Comparison of ENCODE assay signal across 7 mouse cellular contexts in genomic region chr2:155356971-155357591, GRCm38 (mm10). TPM values are rescaled to one million over a fixed set of nuclear protein-coding genes. Genes with fewer than 3 reads are reported as not detected.
DNase-seq lines count a peak whose midpoint lies in the region; ATAC-seq lines count a peak whose summit lies in the region.

Gene Pigu, minus strand, starts transcription at chr2:155357430.

- peak; percentile 99 for ATAC-seq in embryonic facial prominence, embryonic 12.5 days (ENCODE audit: insufficient number of reproducible peaks, insufficient read depth, low FRiP score, low TSS enrichment)
- ATAC-seq in limb, embryonic 11.5 days (ENCODE audit: insufficient number of reproducible peaks, low FRiP score, low TSS enrichment, low read depth): peak; percentile 97
- ATAC-seq in midbrain, embryonic 14.5 days (ENCODE audit: low FRiP score, low TSS enrichment): peak; percentile 99

- peak; percentile 89 for DNase-seq in adrenal gland, postnatal 25 days
- peak; percentile 99 for DNase-seq in heart, adult 11 months
- peak; percentile 95 for DNase-seq in kidney, adult 18-20 months
- peak; percentile 95 for DNase-seq in limb, embryonic 11.5 days (ENCODE audit: low spot score)
- peak; percentile 98 for DNase-seq in midbrain, embryonic 14.5 days
- DNase-seq in spleen, adult 18-20 months: peak; percentile 84 to 89

- H3K4me1 ChIP-seq in embryonic facial prominence, embryonic 12.5 days: peaks cover 13% of the 10 kb centered on the region
- H3K4me1 ChIP-seq in limb, embryonic 11.5 days (ENCODE audit: control insufficient read depth, insufficient read depth, low read length): no peaks in the 10 kb centered on the region
- H3K4me1 ChIP-seq in midbrain, embryonic 14.5 days (ENCODE audit: control insufficient read depth, insufficient read depth, low read length): 0 out of 2 replicates have a peak, but pooled peaks cover 8% of the 10 kb centered on the region

- H3K27me3 ChIP-seq in embryonic facial prominence, embryonic 12.5 days: no peaks in the 10 kb centered on the region
- no peaks in the 10 kb centered on the region for H3K27me3 ChIP-seq in limb, embryonic 11.5 days (ENCODE audit: control insufficient read depth, insufficient read depth, low read length)
- no peaks in the 10 kb centered on the region for H3K27me3 ChIP-seq in midbrain, embryonic 14.5 days (ENCODE audit: control insufficient read depth, insufficient read depth, low read length)

- H3K9me3 ChIP-seq in embryonic facial prominence, embryonic 12.5 days: no peaks in the 10 kb centered on the region
- no peaks in the 10 kb centered on the region for H3K9me3 ChIP-seq in limb, embryonic 11.5 days (ENCODE audit: control insufficient read depth, low read length)
- H3K9me3 ChIP-seq in midbrain, embryonic 14.5 days (ENCODE audit: control insufficient read depth, low read length): no peaks in the 10 kb centered on the region

- H3K36me3 ChIP-seq in embryonic facial prominence, embryonic 12.5 days: no peaks in the 10 kb centered on the region
- no peaks in the 10 kb centered on the region for H3K36me3 ChIP-seq in limb, embryonic 11.5 days (ENCODE audit: control insufficient read depth, insufficient read depth, low read length)
- no peaks in the 10 kb centered on the region for H3K36me3 ChIP-seq in midbrain, embryonic 14.5 days (ENCODE audit: control insufficient read depth, insufficient read depth, low read length)

- H3K4me3 ChIP-seq in embryonic facial prominence, embryonic 12.5 days: peak within 1 kb of the TSS; percentile 83
- peak within 1 kb of the TSS; percentile 88 for H3K4me3 ChIP-seq in limb, embryonic 11.5 days (ENCODE audit: low read depth, low read length)
- peak within 1 kb of the TSS; percentile 74 for H3K4me3 ChIP-seq in midbrain, embryonic 14.5 days (replicated peaks; ENCODE audit: low read depth, low read length)

- H3K27ac ChIP-seq in embryonic facial prominence, embryonic 12.5 days: peak within 1 kb of the TSS; percentile 70
- no peak within 1 kb of the TSS; the same call in 1 of the 2 replicates for H3K27ac ChIP-seq in limb, embryonic 11.5 days (replicated peaks; ENCODE audit: low read depth, low read length)
- H3K27ac ChIP-seq in midbrain, embryonic 14.5 days (replicated peaks; ENCODE audit: low read depth, low read length): peak within 1 kb of the TSS; percentile 77

- WGBS in embryonic facial prominence, embryonic 12.5 days: under 1% methylated on average over 38 of the region's 38 CpGs
- under 1% methylated on average over 38 of the region's 38 CpGs for WGBS in limb, embryonic 11.5 days
- under 1% methylated on average over 38 of the region's 38 CpGs for WGBS in midbrain, embryonic 14.5 days

- H3K9ac ChIP-seq in embryonic facial prominence, embryonic 12.5 days: peak within 1 kb of the TSS; percentile 80
- H3K9ac ChIP-seq in limb, embryonic 11.5 days (ENCODE audit: low read length): peak within 1 kb of the TSS; percentile 80
- peak within 1 kb of the TSS; percentile 62 for H3K9ac ChIP-seq in midbrain, embryonic 14.5 days (replicated peaks; ENCODE audit: low read length)

- peak within 1 kb of the TSS; percentile 81 for H3K4me2 ChIP-seq in embryonic facial prominence, embryonic 12.5 days (replicated peaks)
- peak within 1 kb of the TSS; percentile 60 for H3K4me2 ChIP-seq in limb, embryonic 11.5 days (ENCODE audit: low read depth, severe bottlenecking)
- H3K4me2 ChIP-seq in midbrain, embryonic 14.5 days (ENCODE audit: low read length): peak within 1 kb of the TSS; percentile 78

RNA-seq across cellular contexts. Expression of gene Pigu, which starts in this region (rescaled TPM):
- total RNA-seq in adrenal gland, postnatal 25 days (2021): 40.9 and 46.2 TPM in 2 replicates
- polyA plus RNA-seq in embryonic facial prominence, embryonic 12.5 days (2016; fragmentation: Nextera tagmentation; extraction: Ambion mirVana): 45.1 and 46.1 TPM in 2 replicates
- 53.4 and 56.0 TPM in 2 replicates for polyA plus RNA-seq in limb, embryonic 11.5 days (2014; fragmentation: Nextera tagmentation; extraction: Ambion mirVana)
- 63.5 and 65.8 TPM in 2 replicates for polyA plus RNA-seq in midbrain, embryonic 14.5 days (2014; fragmentation: Nextera tagmentation; extraction: Ambion mirVana)
